Mouse (Mus musculus) heart, postnatal 0 days (tissue): ENCODE data around the gene Cdkn1c. TPM values are rescaled to one million over a fixed set of nuclear protein-coding genes. Genes with fewer than 3 reads are reported as not detected.

Experiments
- ATAC-seq: fragments of 200-750 bp; cut with Nextera tagmentation; 2 replicates; pipeline ENCODE4 v1.8.0; 2017; ENCODE audit warnings: low read depth, moderate number of reproducible peaks, moderate library complexity; ENCODE audit not compliant: insufficient read depth
- DNase-seq: peaks from one replicate; pipeline ENCODE4 v3.0.0-alpha.2; 2016; ENCODE audit warnings: low spot score
- H3K27ac ChIP-seq: fragments of 300-500 bp; sonication (generic); 2 replicates; pipeline ENCODE4 v1.5.1; 2014; ENCODE audit warnings: low read depth, mild to moderate bottlenecking
- H3K27me3 ChIP-seq: fragments of 300-500 bp; sonication (generic); 2 replicates; pipeline ENCODE4 v1.6.1; 2014; ENCODE audit warnings: low read length, mixed read lengths; ENCODE audit not compliant: control insufficient read depth, insufficient read depth
- H3K36me3 ChIP-seq: fragments of 300-500 bp; sonication (generic); replicated peaks from 2 replicates; pipeline ENCODE4 v1.6.1; 2014; ENCODE audit warnings: low read length, mixed read lengths; ENCODE audit not compliant: control insufficient read depth, insufficient read depth
- H3K4me1 ChIP-seq: fragments of 300-500 bp; sonication (generic); 2 replicates; pipeline ENCODE4 v1.6.1; 2014; ENCODE audit warnings: antibody characterized with exemption; ENCODE audit not compliant: control insufficient read depth, insufficient read depth
- H3K4me2 ChIP-seq: fragments of 300-500 bp; sonication (generic); 2 replicates; pipeline ENCODE4 v1.6.1; 2014; ENCODE audit warnings: low read depth, mild to moderate bottlenecking, low read length, moderate library complexity
- H3K4me3 ChIP-seq: fragments of 300-500 bp; sonication (generic); 2 replicates; pipeline ENCODE4 v1.5.1; 2014; ENCODE audit warnings: low read depth, low read length
- H3K9ac ChIP-seq: fragments of 300-500 bp; sonication (generic); replicated peaks from 2 replicates; pipeline ENCODE4 v1.6.1; 2014; ENCODE audit warnings: low read depth, low read length, mixed read lengths
- H3K9me3 ChIP-seq: fragments of 300-500 bp; sonication (generic); replicated peaks from 2 replicates; pipeline ENCODE4 v1.6.1; 2016; ENCODE audit warnings: low read length; ENCODE audit not compliant: control insufficient read depth
- CTCF ChIP-seq: IDR thresholded peaks from 2 replicates; pipeline ENCODE4 v1.5.1; 2016; ENCODE audit warnings: antibody characterized with exemption, control low read depth, low read depth
- EP300 ChIP-seq: IDR thresholded peaks from 2 replicates; pipeline ENCODE4 v1.6.1; 2016; ENCODE audit warnings: antibody characterized with exemption, low read depth
- WGBS: fragments of 180-500 bp; shearing (Covaris S2); extraction: QIAGEN DNeasy Blood & Tissue Kit; methylation state at CpG from one replicate; pipeline ENCODE4 v1.1.7; 2014; 5-methylcytosine and 5-hydroxymethylcytosine counted together
- polyA plus RNA-seq: library from polyadenylated mRNA; unstranded; fragments of >200 nt; fragmentation: Nextera tagmentation; extraction: Ambion mirVana; gene quantifications from 2 replicates; pipeline ENCODE4 v1.2.1, GENCODE M21; 2015
- total RNA-seq: library from RNA; depleted of rRNA; stranded (reverse); fragments of >200 nt; gene quantifications from 2 replicates; pipeline ENCODE4 v1.2.3, GENCODE M21; 2014; ENCODE audit warnings: low replicate concordance

The Cdkn1c gene
- total and polyA plus RNA-seq, 2 experiments from 2014 or later: 81.3 to 94.6 TPM

- H3K36me3 ChIP-seq: no peaks in the 10 kb centered on the region
- WGBS: 90% methylated on average over 1 of the region's 1 CpGs
- H3K27ac ChIP-seq: no peak overlapping the region
- no peaks in the 10 kb centered on the region for H3K9me3 ChIP-seq
- peaks cover 25% of the 10 kb centered on the region for H3K27me3 ChIP-seq
- H3K9ac ChIP-seq: no peak overlapping the region
- peaks cover 10% of the 10 kb centered on the region for H3K4me1 ChIP-seq
- H3K4me2 ChIP-seq: no peak overlapping the region
- DNase-seq: no peak
- ATAC-seq: no peak
- TF ChIP-seq EP300 (no peak), CTCF (no peak)
- no peak overlapping the region for H3K4me3 ChIP-seq
Measured at GRCm38 (mm10) chr7:143438965-143439364, 21.9 kb downstream of the Cdkn1c start.

GRCm38 (mm10) chr7:143437894-143438581, 22.8 kb downstream of the Cdkn1c start:
- no peak for DNase-seq
- H3K4me2 ChIP-seq: peak overlapping the region; percentile 97
- H3K27ac ChIP-seq: no peak overlapping the region
- ATAC-seq: peak; percentile 45
- WGBS: 4% methylated on average over 55 of the region's 63 CpGs
- peak overlapping the region; percentile 70 for H3K9ac ChIP-seq
- TF ChIP-seq EP300 (no peak), CTCF (no peak)
- H3K36me3 ChIP-seq: no peaks in the 10 kb centered on the region
- peak overlapping the region; percentile 51 for H3K4me3 ChIP-seq
- H3K4me1 ChIP-seq: peaks cover 14% of the 10 kb centered on the region
- H3K9me3 ChIP-seq: no peaks in the 10 kb centered on the region
- peaks cover 16% of the 10 kb centered on the region for H3K27me3 ChIP-seq

- H3K36me3 ChIP-seq: no peaks in the 10 kb centered on the region
- no peak overlapping the region for H3K27ac ChIP-seq
- WGBS: 30% methylated on average over 16 of the region's 18 CpGs
- peaks cover 16% of the 10 kb centered on the region for H3K4me1 ChIP-seq
- H3K4me2 ChIP-seq: peak overlapping the region; percentile 97
- H3K9ac ChIP-seq: peak overlapping the region; percentile 70
- H3K4me3 ChIP-seq: peak overlapping the region; percentile 51
- ATAC-seq: peak; percentile 39
- no peaks in the 10 kb centered on the region for H3K9me3 ChIP-seq
- H3K27me3 ChIP-seq: peaks cover 12% of the 10 kb centered on the region; the same call in 1 of the 2 replicates
- DNase-seq: no peak
- TF ChIP-seq CTCF: no peak
- TF ChIP-seq EP300: no peak
Measured at GRCm38 (mm10) chr7:143437231-143437893, 23.5 kb downstream of the Cdkn1c start.

- TF ChIP-seq EP300 (no peak), CTCF (no peak)
- Histone ChIP-seq H3K9me3 (no peaks in the 10 kb centered on the region), H3K9ac (no peak overlapping the region), H3K27ac (no peak overlapping the region), H3K4me3 (no peak overlapping the region), H3K27me3 (0 out of 2 replicates have a peak, but pooled peaks cover 4% of the 10 kb centered on the region), H3K36me3 (no peaks in the 10 kb centered on the region), H3K4me2 (no peak overlapping the region), H3K4me1 (peaks cover 13% of the 10 kb centered on the region)
- no peak for DNase-seq
- ATAC-seq: no peak
- WGBS: 64% methylated on average over 7 of the region's 7 CpGs
Measured at GRCm38 (mm10) chr7:143433331-143433730, 27.5 kb downstream of the Cdkn1c start.

GRCm38 (mm10) chr7:143432631-143433030, 28.2 kb downstream of the Cdkn1c start:
- no peak overlapping the region for H3K4me2 ChIP-seq
- WGBS: 89% methylated on average over 1 of the region's 1 CpGs
- H3K36me3 ChIP-seq: no peaks in the 10 kb centered on the region
- 0 out of 2 replicates have a peak, but pooled peaks cover 4% of the 10 kb centered on the region for H3K27me3 ChIP-seq
- peaks cover 8% of the 10 kb centered on the region for H3K4me1 ChIP-seq
- no peaks in the 10 kb centered on the region for H3K9me3 ChIP-seq
- ATAC-seq: no peak
- DNase-seq: no peak
- H3K27ac ChIP-seq: no peak overlapping the region
- no peak overlapping the region for H3K9ac ChIP-seq
- TF ChIP-seq CTCF (no peak), EP300 (no peak)
- no peak overlapping the region for H3K4me3 ChIP-seq
